ENCODE assay signal across 29 mouse cellular contexts in genomic region chr11:44413371-44413770, GRCm38 (mm10). TPM values are rescaled to one million over a fixed set of nuclear protein-coding genes. Genes with fewer than 3 reads are reported as not detected.
"Had no signal": no experiment of that assay in that cellular context is flagged by ENCODE, and none has a peak within 500 bp of the region (broad histone marks: within the 10 kb centered on the region; RNA-seq: fewer than 3 reads in every experiment).

No protein-coding gene starts in this region.

- H3K4me3 ChIP-seq: gastrocnemius, adult 2 months; heart, adult 2 months; heart, embryonic 12.5 days; hindbrain, embryonic 10.5 days; hindbrain, embryonic 12.5 days; intestine, embryonic 15.5 days; layer of hippocampus, adult 2 months; left cerebral cortex, adult 2 months; limb, embryonic 10.5 days; limb, embryonic 12.5 days had no signal

- H3K27me3 ChIP-seq: hindbrain, embryonic 12.5 days; intestine, embryonic 15.5 days had no signal

- H3K9me3 ChIP-seq: heart, embryonic 12.5 days; hindbrain, embryonic 10.5 days; hindbrain, embryonic 12.5 days; intestine, embryonic 15.5 days; limb, embryonic 10.5 days; limb, embryonic 12.5 days had no signal

- H3K4me1 ChIP-seq: heart, embryonic 12.5 days; hindbrain, embryonic 10.5 days; hindbrain, embryonic 12.5 days; intestine, embryonic 15.5 days; limb, embryonic 10.5 days; limb, embryonic 12.5 days had no signal

- H3K36me3 ChIP-seq: heart, embryonic 12.5 days; hindbrain, embryonic 10.5 days; hindbrain, embryonic 12.5 days; intestine, embryonic 15.5 days; limb, embryonic 10.5 days; limb, embryonic 12.5 days had no signal

- ATAC-seq: hindbrain, embryonic 16.5 days; inflammation-experienced regulatory T-cells, adult 6 months; intestine, embryonic 15.5 days; intestine, postnatal 0 days had no signal

- H3K9ac ChIP-seq: heart, embryonic 12.5 days; hindbrain, embryonic 12.5 days; hindbrain, embryonic 14.5 days; intestine, embryonic 15.5 days; limb, embryonic 12.5 days had no signal

- H3K4me2 ChIP-seq: heart, embryonic 12.5 days; hindbrain, embryonic 12.5 days; hindbrain, embryonic 14.5 days; intestine, embryonic 15.5 days; limb, embryonic 12.5 days; liver, embryonic 11.5 days had no signal

- H3K27ac ChIP-seq: gastrocnemius, adult 2 months; heart, adult 2 months; hindbrain, embryonic 10.5 days; hindbrain, embryonic 12.5 days; hindbrain, embryonic 14.5 days; intestine, embryonic 15.5 days; layer of hippocampus, adult 2 months; left cerebral cortex, adult 2 months; limb, embryonic 10.5 days; limb, embryonic 12.5 days had no signal

- DNase-seq: gastrocnemius, adult 2 months; gastrocnemius, postnatal 10 days; gastrocnemius, postnatal 25 days; heart, adult 2 months; heart, postnatal 10 days; heart, postnatal 4 days; kidney, adult 18-20 months; kidney, adult 8-10 months; kidney, postnatal 10 days; kidney, postnatal 25 days; kidney, postnatal 4 days; liver had no signal

RNA-seq across cellular contexts. Expression of gene Il12b, which starts 13.5 kb away (rescaled TPM):
- polyA plus RNA-seq: frontal cortex, adult 2 months; heart, adult 2 months; heart, embryonic 14.5 days; heart, embryonic 16.5 days; hindbrain, embryonic 10.5 days; hindbrain, embryonic 12.5 days; hindbrain, embryonic 16.5 days; intestine, embryonic 15.5 days; intestine, postnatal 0 days; kidney, embryonic 14.5 days; limb, embryonic 10.5 days; limb, embryonic 12.5 days; liver, embryonic 11.5 days had no signal
